Mouse (Mus musculus) lung, embryonic 15.5 days (tissue): ENCODE data around the gene Aoah. TPM values are rescaled to one million over a fixed set of nuclear protein-coding genes. Genes with fewer than 3 reads are reported as not detected.

Experiments
- ATAC-seq: fragments of 200-750 bp; cut with Nextera tagmentation; 2 replicates; pipeline ENCODE4 v1.8.0; 2017; ENCODE audit warnings: moderate number of reproducible peaks, borderline replicate concordance; ENCODE audit not compliant: low FRiP score, low TSS enrichment; ENCODE audit errors: extremely low read depth
- H3K27ac ChIP-seq: fragments of 300-500 bp; sonication (generic); 2 replicates; pipeline ENCODE4 v1.5.1; 2015; ENCODE audit warnings: moderate library complexity, mild to moderate bottlenecking, inconsistent platforms
- H3K27me3 ChIP-seq: fragments of 300-500 bp; sonication (generic); 2 replicates; pipeline ENCODE4 v1.6.1; 2015; ENCODE audit warnings: inconsistent platforms
- H3K36me3 ChIP-seq: fragments of 300-500 bp; sonication (generic); 2 replicates; pipeline ENCODE4 v1.6.1; 2015; ENCODE audit warnings: inconsistent platforms
- H3K4me1 ChIP-seq: fragments of 300-500 bp; sonication (generic); 2 replicates; pipeline ENCODE4 v1.6.1; 2015; ENCODE audit warnings: inconsistent platforms
- H3K4me2 ChIP-seq: fragments of 300-500 bp; sonication (generic); 2 replicates; pipeline ENCODE4 v1.6.1; 2015; ENCODE audit warnings: inconsistent platforms, mild to moderate bottlenecking, moderate library complexity
- H3K4me3 ChIP-seq: fragments of 300-500 bp; sonication (generic); 2 replicates; pipeline ENCODE4 v1.5.1; 2015; ENCODE audit warnings: mild to moderate bottlenecking, inconsistent platforms
- H3K9ac ChIP-seq: fragments of 300-500 bp; sonication (generic); 2 replicates; pipeline ENCODE4 v1.6.1; 2015; ENCODE audit warnings: inconsistent platforms
- H3K9me3 ChIP-seq: fragments of 300-500 bp; sonication (generic); 2 replicates; pipeline ENCODE4 v1.6.1; 2016; ENCODE audit warnings: inconsistent platforms
- WGBS: fragments of 180-500 bp; shearing (Covaris S2); methylation state at CpG from one replicate; pipeline ENCODE4 v1.1.7; 2015; 5-methylcytosine and 5-hydroxymethylcytosine counted together
- polyA plus RNA-seq: library from polyadenylated mRNA; unstranded; fragments of >200 nt; fragmentation: Nextera tagmentation; extraction: Ambion mirVana; gene quantifications from 2 replicates; pipeline ENCODE4 v1.2.1, GENCODE M21; 2015

Gene Aoah
- 0.60 and 1.2 TPM in 2 replicates for polyA plus RNA-seq

- Histone ChIP-seq H3K36me3 (no peaks in the 10 kb centered on the region), H3K27me3 (no peaks in the 10 kb centered on the region), H3K4me2 (no peak within 1 kb of the TSS), H3K27ac (no peak within 1 kb of the TSS), H3K4me1 (no peaks in the 10 kb centered on the region), H3K9me3 (no peaks in the 10 kb centered on the region), H3K9ac (no peak within 1 kb of the TSS), H3K4me3 (no peak within 1 kb of the TSS)
- no peak for ATAC-seq
- 63% methylated on average over 4 of the region's 4 CpGs for WGBS
Observed at GRCm38 (mm10) chr13:20793901-20794300, at the start of gene Aoah. Gene Aoah, plus strand, starts transcription at chr13:20794113.

- no peaks in the 10 kb centered on the region for H3K27me3 ChIP-seq
- WGBS: 63% methylated on average over 1 of the region's 1 CpGs
Observed at GRCm38 (mm10) chr13:20754843-20755242, 39.1 kb upstream of the Aoah start.

GRCm38 (mm10) chr13:20783648-20784047, 10.3 kb upstream of the Aoah start:
- Histone ChIP-seq H3K4me1 (no peaks in the 10 kb centered on the region), H3K4me3 (no peak overlapping the region), H3K36me3 (no peaks in the 10 kb centered on the region), H3K9me3 (no peaks in the 10 kb centered on the region), H3K27me3 (no peaks in the 10 kb centered on the region), H3K9ac (no peak overlapping the region), H3K27ac (no peak overlapping the region), H3K4me2 (no peak overlapping the region)
- WGBS: 51% methylated on average over 5 of the region's 5 CpGs
- ATAC-seq: no peak

More at GRCm38 (mm10) chr13:20754843-20755242, 39.1 kb upstream of the Aoah start:
- Histone ChIP-seq H3K27ac (no peak overlapping the region), H3K4me1 (no peaks in the 10 kb centered on the region), H3K9me3 (no peaks in the 10 kb centered on the region), H3K4me3 (no peak overlapping the region), H3K9ac (no peak overlapping the region), H3K4me2 (no peak overlapping the region), H3K36me3 (no peaks in the 10 kb centered on the region)
- no peak for ATAC-seq

GRCm38 (mm10) chr13:20784060-20784459, 9.9 kb upstream of the Aoah start:
- 79% methylated on average over 6 of the region's 6 CpGs for WGBS
- H3K4me2 ChIP-seq: no peak overlapping the region
- H3K27ac ChIP-seq: no peak overlapping the region
- H3K9ac ChIP-seq: no peak overlapping the region
- no peak for ATAC-seq
- no peaks in the 10 kb centered on the region for H3K36me3 ChIP-seq
- no peaks in the 10 kb centered on the region for H3K27me3 ChIP-seq
- H3K4me3 ChIP-seq: no peak overlapping the region
- no peaks in the 10 kb centered on the region for H3K9me3 ChIP-seq
- H3K4me1 ChIP-seq: no peaks in the 10 kb centered on the region

GRCm38 (mm10) chr13:20785960-20786359, 8.0 kb upstream of the Aoah start:
- H3K4me1 ChIP-seq: no peaks in the 10 kb centered on the region
- 74% methylated on average over 7 of the region's 7 CpGs for WGBS
- H3K4me2 ChIP-seq: no peak overlapping the region
- H3K9me3 ChIP-seq: no peaks in the 10 kb centered on the region
- no peak overlapping the region for H3K27ac ChIP-seq
- no peaks in the 10 kb centered on the region for H3K27me3 ChIP-seq
- ATAC-seq: no peak
- H3K4me3 ChIP-seq: no peak overlapping the region
- H3K9ac ChIP-seq: no peak overlapping the region
- no peaks in the 10 kb centered on the region for H3K36me3 ChIP-seq

GRCm38 (mm10) chr13:20786825-20787245, 7.1 kb upstream of the Aoah start:
- Histone ChIP-seq H3K9ac (no peak overlapping the region), H3K9me3 (no peaks in the 10 kb centered on the region), H3K4me1 (no peaks in the 10 kb centered on the region), H3K27ac (no peak overlapping the region), H3K4me3 (no peak overlapping the region), H3K4me2 (no peak overlapping the region), H3K27me3 (no peaks in the 10 kb centered on the region), H3K36me3 (no peaks in the 10 kb centered on the region)
- 58% methylated on average over 1 of the region's 1 CpGs for WGBS
- ATAC-seq: no peak

GRCm38 (mm10) chr13:20787952-20788351, 6.0 kb upstream of the Aoah start:
- H3K36me3 ChIP-seq: no peaks in the 10 kb centered on the region
- no peak overlapping the region for H3K9ac ChIP-seq
- H3K27ac ChIP-seq: no peak overlapping the region
- H3K9me3 ChIP-seq: no peaks in the 10 kb centered on the region
- no peak for ATAC-seq
- H3K4me2 ChIP-seq: no peak overlapping the region
- H3K4me3 ChIP-seq: no peak overlapping the region
- H3K27me3 ChIP-seq: no peaks in the 10 kb centered on the region
- H3K4me1 ChIP-seq: no peaks in the 10 kb centered on the region
- WGBS: 78% methylated on average over 4 of the region's 4 CpGs

GRCm38 (mm10) chr13:20796651-20797050, 2.7 kb downstream of the Aoah start:
- H3K27me3 ChIP-seq: no peaks in the 10 kb centered on the region
- WGBS: 86% methylated on average over 3 of the region's 3 CpGs

GRCm38 (mm10) chr13:20798536-20798935, 4.6 kb downstream of the Aoah start:
- 16% methylated on average over 2 of the region's 2 CpGs for WGBS
- no peaks in the 10 kb centered on the region for H3K9me3 ChIP-seq
- no peak overlapping the region for H3K9ac ChIP-seq
- H3K36me3 ChIP-seq: no peaks in the 10 kb centered on the region
- no peak overlapping the region for H3K27ac ChIP-seq
- no peaks in the 10 kb centered on the region for H3K27me3 ChIP-seq
- H3K4me2 ChIP-seq: no peak overlapping the region
- no peak for ATAC-seq
- no peak overlapping the region for H3K4me3 ChIP-seq
- H3K4me1 ChIP-seq: no peaks in the 10 kb centered on the region

More at GRCm38 (mm10) chr13:20796651-20797050, 2.7 kb downstream of the Aoah start:
- Histone ChIP-seq H3K4me2 (no peak overlapping the region), H3K4me1 (no peaks in the 10 kb centered on the region), H3K9ac (no peak overlapping the region), H3K4me3 (no peak overlapping the region), H3K27ac (no peak overlapping the region), H3K36me3 (no peaks in the 10 kb centered on the region), H3K9me3 (no peaks in the 10 kb centered on the region)
- ATAC-seq: no peak

- no peak overlapping the region for H3K9ac ChIP-seq
- no peak overlapping the region for H3K4me2 ChIP-seq
- H3K4me1 ChIP-seq: no peaks in the 10 kb centered on the region
- H3K36me3 ChIP-seq: no peaks in the 10 kb centered on the region
- H3K9me3 ChIP-seq: no peaks in the 10 kb centered on the region
- no peaks in the 10 kb centered on the region for H3K27me3 ChIP-seq
- ATAC-seq: no peak
- no peak overlapping the region for H3K27ac ChIP-seq
- WGBS: 55% methylated on average over 3 of the region's 3 CpGs
- no peak overlapping the region for H3K4me3 ChIP-seq
Observed at GRCm38 (mm10) chr13:20799772-20800171, 5.9 kb downstream of the Aoah start.

- ATAC-seq: no peak
- no peaks in the 10 kb centered on the region for H3K9me3 ChIP-seq
- 57% methylated on average over 3 of the region's 3 CpGs for WGBS
- H3K4me3 ChIP-seq: no peak overlapping the region
- H3K27ac ChIP-seq: no peak overlapping the region
- no peaks in the 10 kb centered on the region for H3K27me3 ChIP-seq
- H3K9ac ChIP-seq: no peak overlapping the region
- H3K4me2 ChIP-seq: no peak overlapping the region
- H3K4me1 ChIP-seq: no peaks in the 10 kb centered on the region
- no peaks in the 10 kb centered on the region for H3K36me3 ChIP-seq
Observed at GRCm38 (mm10) chr13:20800569-20800968, 6.7 kb downstream of the Aoah start.

GRCm38 (mm10) chr13:20811782-20812406, 18.0 kb downstream of the Aoah start:
- Histone ChIP-seq H3K36me3 (no peaks in the 10 kb centered on the region), H3K9me3 (no peaks in the 10 kb centered on the region), H3K9ac (no peak overlapping the region), H3K4me2 (no peak overlapping the region), H3K27ac (no peak overlapping the region), H3K4me1 (no peaks in the 10 kb centered on the region), H3K4me3 (no peak overlapping the region), H3K27me3 (no peaks in the 10 kb centered on the region)
- 75% methylated on average over 3 of the region's 3 CpGs for WGBS
- ATAC-seq: no peak

- WGBS: 76% methylated on average over 1 of the region's 1 CpGs
- H3K36me3 ChIP-seq: no peaks in the 10 kb centered on the region
- no peak overlapping the region for H3K27ac ChIP-seq
- no peaks in the 10 kb centered on the region for H3K27me3 ChIP-seq
- H3K9ac ChIP-seq: no peak overlapping the region
- no peaks in the 10 kb centered on the region for H3K9me3 ChIP-seq
- no peak overlapping the region for H3K4me2 ChIP-seq
- no peaks in the 10 kb centered on the region for H3K4me1 ChIP-seq
- ATAC-seq: no peak
- H3K4me3 ChIP-seq: no peak overlapping the region
Observed at GRCm38 (mm10) chr13:20816385-20816784, 22.5 kb downstream of the Aoah start.
